Mouse (Mus musculus) kidney, postnatal 10 days (tissue): ENCODE results near the gene Timp2.
"Not testable (repeated sequence)": the region's sequence is repeated elsewhere in the genome, so short reads cannot be mapped to it uniquely, and the experiment has no call there.

Experiments used
- DNase-seq: peaks from one replicate; pipeline ENCODE4 v3.0.0; 2021; ENCODE audit warnings: mixed read lengths

Timp2 gene

GRCm38 (mm10) chr11:118330361-118330760, 25.2 kb downstream of the Timp2 start:
- DNase-seq = no peak

DNA sequence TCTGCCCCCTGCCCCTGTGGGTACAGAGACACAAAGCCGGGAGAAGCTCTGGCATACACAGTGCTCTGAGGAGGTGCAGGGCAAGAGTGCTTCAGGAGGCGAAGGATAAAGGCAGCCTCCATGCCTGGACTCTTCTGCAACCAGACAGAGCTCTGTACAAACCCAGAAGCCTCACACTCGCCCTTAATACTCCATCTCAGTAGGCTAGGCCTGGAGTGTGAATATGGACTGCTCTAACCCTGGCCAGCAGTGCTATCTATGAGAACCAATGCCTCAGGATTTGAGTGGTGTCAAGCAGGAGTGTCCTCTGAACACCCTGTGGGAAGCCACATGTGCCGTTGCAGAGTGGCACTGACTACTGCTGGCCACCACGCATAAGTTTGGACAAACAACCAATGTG, 26.6 kb downstream of the Timp2 start:
- no peak for DNase-seq

DNA sequence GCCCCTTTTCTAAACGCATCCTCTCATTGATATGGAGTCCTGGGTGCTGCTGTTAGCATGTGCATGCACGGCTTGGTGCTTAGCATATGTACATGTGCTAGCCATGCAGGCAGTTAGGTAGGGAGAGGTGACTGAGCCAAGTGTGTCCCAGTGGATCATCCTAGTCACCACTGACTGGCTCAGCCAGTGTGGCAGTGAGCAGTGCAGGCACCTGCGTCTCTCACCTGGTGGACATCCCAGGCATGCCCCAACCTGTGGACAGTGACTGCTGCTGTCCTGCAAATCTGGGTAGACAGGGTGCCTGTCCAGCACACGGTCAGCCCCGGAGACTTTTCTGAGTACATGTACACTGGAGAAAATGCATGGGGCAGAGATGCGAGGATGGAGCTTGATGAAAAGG, 27.0 kb downstream of the Timp2 start:
- no peak for DNase-seq

- peak; percentile 48 for DNase-seq
Measured at GRCm38 (mm10) chr11:118326991-118327971, 28.3 kb downstream of the Timp2 start.

DNA sequence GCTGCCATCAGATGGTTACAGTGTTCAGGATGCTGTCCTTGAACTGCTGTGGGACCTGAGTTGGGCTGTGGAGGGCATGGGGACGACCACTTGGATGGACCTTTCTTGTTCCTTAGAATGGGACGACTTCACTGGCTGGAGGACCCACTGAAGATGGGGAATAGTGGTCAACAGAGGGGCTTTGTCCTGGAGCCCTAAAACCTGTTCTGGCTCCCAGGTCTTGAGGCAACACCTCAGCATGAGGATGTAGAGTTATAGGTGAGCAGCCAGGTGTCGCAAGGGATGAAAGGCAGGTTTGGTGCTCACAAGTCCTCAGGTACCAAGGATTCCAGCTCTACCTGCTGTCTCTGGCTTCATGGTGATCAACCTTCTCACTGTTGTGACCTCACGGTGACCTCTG, 29.0 kb downstream of the Timp2 start:
- no peak for DNase-seq

DNA sequence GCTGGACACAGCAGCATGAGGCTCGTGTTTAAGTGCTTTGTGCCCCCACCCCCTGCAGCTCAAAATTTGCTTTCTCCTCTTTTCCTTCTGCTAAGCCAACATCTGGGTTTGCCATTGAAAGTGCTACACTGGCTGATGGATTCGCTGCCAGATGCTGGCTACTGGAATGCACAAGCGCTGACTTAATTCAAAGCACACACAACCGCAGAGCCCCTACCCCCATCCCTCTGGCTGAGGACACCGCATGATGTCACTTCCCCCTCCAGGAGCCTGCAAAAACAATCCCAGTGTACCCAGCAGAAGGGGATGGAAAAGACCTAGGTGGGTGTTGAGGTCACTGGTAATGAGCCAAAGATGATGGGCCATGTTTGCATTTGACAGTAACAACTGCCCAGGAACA, 31.0 kb downstream of the Timp2 start:
- DNase-seq = no peak

GRCm38 (mm10) chr11:118323974-118324373, 31.6 kb downstream of the Timp2 start:
- DNase-seq = no peak

DNA sequence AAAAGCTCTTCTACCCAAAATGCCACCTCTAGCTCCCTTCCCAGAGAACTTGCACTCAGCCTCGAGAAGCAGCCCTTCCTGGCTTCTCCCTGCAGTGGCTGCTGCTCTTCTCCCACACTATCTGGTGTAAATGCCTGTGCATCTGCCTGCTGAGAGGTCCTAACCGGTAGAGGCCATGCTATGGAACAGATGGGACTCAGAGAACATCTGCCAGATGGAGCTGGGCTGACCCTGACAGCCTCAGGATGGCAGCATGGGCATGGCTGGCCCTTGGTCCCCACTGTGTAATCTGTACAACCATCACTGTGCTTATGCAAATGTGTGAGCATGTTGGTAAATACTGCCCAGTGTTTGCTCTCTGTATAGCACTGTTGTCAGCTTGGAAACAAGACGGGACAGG, 32.9 kb downstream of the Timp2 start:
- no peak for DNase-seq

DNA sequence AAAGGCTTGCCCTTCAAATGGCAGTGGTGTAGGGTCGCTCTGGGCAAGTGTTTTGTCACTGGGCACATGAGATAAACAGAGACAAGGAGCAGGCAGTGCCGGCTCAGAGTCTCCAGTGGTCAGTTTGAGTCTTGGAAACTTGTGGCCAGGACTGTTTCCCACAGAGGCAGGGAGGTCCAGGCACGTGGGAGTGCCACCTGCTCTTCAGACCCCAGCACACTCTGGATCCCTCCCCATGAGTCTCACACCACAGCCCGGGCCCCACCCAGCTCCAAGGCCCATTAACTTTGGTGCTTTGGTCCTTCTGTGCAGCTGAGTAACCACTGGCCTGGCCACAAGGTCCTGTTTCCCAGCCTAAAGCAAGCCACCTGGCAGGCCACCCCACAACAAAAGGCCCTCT, 33.6 kb downstream of the Timp2 start:
- no peak for DNase-seq

DNA sequence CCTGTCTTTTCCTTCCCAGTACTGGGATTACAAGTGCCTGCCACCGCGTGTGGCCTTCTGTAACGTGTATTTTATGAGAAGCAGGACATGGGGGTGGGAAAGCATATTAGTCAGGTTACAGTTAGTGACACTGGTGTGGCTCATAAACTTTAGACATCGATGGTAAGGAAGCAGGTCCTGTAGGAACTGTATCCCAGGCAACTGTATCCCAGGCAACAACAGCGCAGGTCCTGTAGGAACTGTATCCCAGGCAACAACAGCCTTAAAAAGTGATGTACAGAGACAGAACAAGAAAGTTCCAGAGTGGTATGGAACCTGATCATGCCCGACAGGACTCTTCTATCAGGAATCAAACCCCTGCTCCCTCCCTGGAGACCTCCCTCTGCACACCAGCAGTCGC, 34.0 kb downstream of the Timp2 start:
- DNase-seq = no peak

GRCm38 (mm10) chr11:118318678-118319077, 36.9 kb downstream of the Timp2 start:
- peak; percentile 65 for DNase-seq

GRCm38 (mm10) chr11:118317129-118317528, 38.4 kb downstream of the Timp2 start:
- DNase-seq = peak; percentile 61

DNA sequence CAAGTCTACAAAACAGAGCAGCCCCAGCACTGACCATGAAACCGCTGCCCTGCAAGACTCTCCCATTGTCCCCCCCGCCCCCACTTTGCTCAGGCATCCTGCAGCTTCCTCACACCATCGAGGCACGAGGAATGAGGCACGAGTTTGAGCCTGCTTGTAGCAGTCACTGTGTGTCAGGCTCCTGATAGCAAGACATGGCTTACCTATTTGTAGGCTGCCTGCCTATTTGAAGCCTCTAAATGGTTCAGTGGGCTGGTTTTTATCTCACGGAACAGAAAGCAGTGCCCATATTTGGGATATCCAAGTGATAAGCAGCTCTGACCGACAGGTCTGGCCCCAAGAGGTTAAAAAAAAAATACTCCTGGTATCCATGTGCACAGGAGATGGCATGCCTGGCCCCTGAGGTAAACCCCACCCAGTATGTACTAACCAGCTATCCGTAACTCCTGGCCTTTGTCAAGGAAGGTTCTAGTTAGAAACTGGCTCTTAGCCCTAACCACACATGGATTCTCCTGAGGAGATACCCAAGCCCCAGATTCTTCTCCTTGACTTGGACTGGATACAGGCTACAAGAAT, 39.2 kb downstream of the Timp2 start:
- DNase-seq = no peak

- DNase-seq = no peak
Measured at GRCm38 (mm10) chr11:118312132-118312723, 43.3 kb downstream of the Timp2 start.

- not testable (repeated sequence) for DNase-seq
Measured at GRCm38 (mm10) chr11:118307962-118308361, 47.6 kb downstream of the Timp2 start.

DNA sequence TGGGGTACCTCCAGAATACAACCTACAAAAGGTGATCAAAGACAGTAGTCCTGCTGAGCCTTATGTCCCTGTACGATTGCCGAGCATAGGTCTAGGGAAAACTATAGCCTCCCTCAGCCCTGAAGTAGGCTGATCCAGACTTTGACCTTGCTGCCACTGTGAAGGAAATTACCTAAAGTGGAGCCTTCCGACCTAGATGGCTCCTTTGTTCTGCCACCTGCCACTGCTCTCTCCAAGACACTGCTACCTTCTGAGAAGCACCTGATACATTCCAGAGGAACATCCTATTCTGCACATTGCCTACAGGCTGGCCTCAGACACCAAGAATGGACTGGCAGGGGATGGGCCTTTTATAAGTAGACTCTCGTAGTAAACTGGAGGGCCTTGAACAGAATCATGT, 51.6 kb downstream of the Timp2 start:
- DNase-seq = not testable (repeated sequence)

DNA sequence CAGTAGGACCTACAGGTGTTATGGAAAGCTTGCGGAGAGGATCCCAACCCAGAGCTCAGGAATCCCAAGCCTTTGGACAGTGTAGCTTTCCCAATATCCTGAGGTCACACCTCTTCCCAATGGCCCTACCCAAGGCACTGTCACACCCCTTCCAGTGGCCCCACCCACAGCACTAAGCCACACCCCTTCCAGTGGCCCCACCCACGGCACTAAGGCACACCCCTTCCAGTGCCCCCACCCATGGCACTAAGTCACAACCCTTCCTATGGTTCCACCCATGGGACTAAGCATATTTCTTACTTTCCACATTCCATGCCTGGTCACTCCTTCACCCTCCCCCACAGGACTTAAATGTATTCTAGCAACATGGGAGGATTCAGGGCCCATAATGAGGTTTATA, 56.7 kb downstream of the Timp2 start:
- DNase-seq = no peak

GRCm38 (mm10) chr11:118297967-118298366, 57.6 kb downstream of the Timp2 start:
- DNase-seq = no peak

DNA sequence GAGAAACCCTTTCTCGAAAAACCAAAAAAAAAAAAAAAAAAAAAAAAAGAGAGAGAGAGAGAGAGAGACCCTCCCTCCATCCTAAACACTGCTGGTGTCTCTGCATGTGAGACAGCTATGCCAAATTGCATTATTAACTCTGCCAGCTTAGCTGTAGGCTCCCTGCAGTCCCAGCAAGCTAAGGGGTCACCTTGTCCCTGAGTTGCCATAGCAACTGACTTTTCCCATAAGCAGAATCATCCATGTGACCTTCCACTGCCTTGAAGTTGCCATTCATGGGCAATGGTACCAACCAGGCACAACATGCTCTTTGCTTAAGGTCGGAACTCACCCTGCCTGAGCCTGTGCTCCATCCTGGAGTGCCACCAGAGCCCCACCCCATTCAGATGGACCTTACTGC, 60.5 kb downstream of the Timp2 start:
- DNase-seq = no peak

DNA sequence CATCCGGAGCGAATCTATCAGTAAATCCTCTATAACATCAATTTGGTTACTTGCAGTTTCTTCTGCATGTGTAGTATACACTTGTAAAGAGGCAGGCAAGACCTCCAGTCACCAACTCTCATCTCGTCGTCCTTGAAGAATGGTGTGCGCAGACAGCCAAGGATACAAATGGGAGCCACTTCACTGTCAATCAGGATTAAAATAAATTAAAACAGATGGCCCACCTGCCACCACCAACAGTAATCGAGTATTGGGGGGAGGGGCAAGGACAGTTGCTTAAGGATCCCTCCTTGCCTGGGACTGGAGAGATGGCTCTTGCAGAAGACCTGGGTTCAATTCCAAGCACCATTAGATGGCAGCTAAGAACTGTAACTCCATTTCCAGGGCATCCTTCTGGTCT, 62.9 kb downstream of the Timp2 start:
- no peak for DNase-seq

DNA sequence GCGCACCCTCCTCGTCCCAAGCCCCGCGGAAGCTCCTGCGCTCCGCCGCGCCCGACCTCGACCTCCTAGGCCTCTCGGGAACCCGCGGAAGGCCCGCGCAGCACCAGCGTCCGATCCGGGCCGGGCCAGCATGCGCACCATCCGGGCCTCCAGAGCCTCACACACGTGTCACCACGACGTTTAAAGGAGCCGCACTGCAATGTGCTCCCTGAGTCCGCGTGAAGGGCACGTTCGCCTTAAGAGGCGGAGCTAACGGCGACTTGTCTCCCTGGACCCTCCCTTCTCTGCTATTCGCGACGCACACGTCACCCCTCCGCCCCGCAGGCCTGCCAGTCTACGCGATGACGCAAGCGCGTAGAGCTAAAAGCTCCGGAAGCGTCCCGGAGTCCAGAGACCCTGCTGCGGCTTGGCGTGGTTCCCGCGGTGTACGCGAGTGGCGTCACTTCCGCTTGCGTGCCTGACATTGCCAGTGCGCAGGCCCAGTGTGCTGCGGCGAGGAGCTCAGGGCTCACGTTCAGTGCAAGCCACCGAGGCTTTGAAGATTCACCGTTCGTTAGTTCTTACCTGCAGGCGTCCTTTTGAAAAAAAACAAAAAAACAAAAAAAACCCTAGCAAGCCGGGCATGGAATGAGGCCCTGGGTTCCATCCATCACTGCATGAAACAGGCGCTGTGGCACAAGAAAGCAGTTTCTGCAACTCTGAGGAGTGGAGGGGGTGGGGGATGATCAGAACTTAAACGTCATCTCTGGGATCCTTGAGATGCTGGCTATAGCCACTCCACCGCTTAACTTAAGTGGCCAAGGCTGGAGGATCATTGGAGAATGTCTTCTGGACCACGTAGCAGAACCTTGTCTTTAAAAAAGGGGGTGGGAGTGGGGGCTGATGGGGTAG, 65.3 kb downstream of the Timp2 start, which contains the start of gene Usp36:
Gene Usp36, minus strand, starts transcription at position 246 of the 891 bp plus-strand sequence.
- peak; percentile 100 for DNase-seq

DNA sequence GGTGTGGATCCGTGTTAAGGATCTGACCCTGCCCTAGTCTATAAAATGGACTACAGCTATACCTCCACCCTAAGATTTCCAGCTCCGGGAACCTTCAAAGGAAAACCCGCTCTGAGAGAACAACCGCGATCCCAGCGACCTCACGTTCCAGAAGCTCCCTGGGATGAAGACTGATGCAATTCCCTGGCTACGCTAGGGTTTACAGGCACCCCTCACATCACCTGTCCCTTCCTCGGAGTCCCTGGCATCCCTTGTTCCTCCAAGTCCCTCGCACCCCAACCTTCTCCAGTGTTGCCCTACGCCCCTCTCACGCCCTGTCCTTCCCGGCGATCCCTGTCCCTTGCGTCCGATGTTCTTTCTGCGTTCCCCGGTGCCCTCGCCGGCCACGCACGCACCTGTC, 66.0 kb downstream of the Timp2 start:
- no peak for DNase-seq

DNA sequence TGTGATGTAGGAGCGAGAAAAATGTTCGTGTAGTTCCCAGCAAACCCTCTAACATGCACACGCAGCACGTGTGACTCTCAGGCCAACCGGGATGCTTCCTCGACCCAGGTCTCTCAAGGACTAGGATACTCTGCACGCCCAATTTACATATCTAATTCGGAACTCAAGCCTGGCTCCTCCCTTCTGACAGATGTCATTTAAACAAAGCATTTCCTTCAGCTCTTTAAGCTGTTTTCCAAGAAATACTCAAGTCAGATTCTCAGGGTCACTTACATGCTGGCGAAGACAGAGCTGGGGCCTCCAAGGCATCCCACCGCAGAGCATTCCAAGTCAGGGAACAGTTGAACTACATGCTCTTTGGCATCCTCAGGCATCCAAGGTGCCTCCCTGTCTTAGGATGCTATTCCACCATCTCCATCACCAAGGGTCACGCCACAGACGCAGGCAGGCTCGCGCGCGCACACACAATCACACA, 66.5 kb downstream of the Timp2 start:
- no peak for DNase-seq
